Mouse (Mus musculus) thymus, adult 2 months (tissue): ENCODE measurements around the gene Olfr1393. TPM values are rescaled to one million over a fixed set of nuclear protein-coding genes. Genes with fewer than 3 reads are reported as not detected.

Source experiments
- DNase-seq: peaks from one replicate; pipeline ENCODE4 v3.0.0; 2021
- H3K27ac ChIP-seq: fragments of 200-500 bp; 2 replicates; pipeline ENCODE4 v1.5.1; 2012; ENCODE audit warnings: low read length, control low read depth; ENCODE audit not compliant: control insufficient read depth, insufficient read depth
- H3K27me3 ChIP-seq: fragments of 200-500 bp; 2 replicates; pipeline ENCODE4 v1.6.1; 2012; ENCODE audit warnings: mild to moderate bottlenecking, low read length, moderate library complexity, mixed read lengths; ENCODE audit not compliant: control insufficient read depth, insufficient read depth
- H3K36me3 ChIP-seq: fragments of 200-500 bp; 2 replicates; pipeline ENCODE4 v1.6.1; 2012; ENCODE audit warnings: mild to moderate bottlenecking, low read length, moderate library complexity; ENCODE audit not compliant: control insufficient read depth, insufficient read depth
- H3K4me1 ChIP-seq: fragments of 200-500 bp; replicated peaks from 2 replicates; pipeline ENCODE4 v1.6.1; 2012; ENCODE audit warnings: low read length; ENCODE audit not compliant: control insufficient read depth, insufficient read depth
- H3K4me3 ChIP-seq: fragments of 200-500 bp; 2 replicates; pipeline ENCODE4 v1.5.1; 2012; ENCODE audit warnings: mild to moderate bottlenecking, low read length, control low read depth, moderate library complexity; ENCODE audit not compliant: control insufficient read depth, insufficient read depth
- CTCF ChIP-seq: fragments of 200-500 bp; IDR thresholded peaks from 2 replicates; pipeline ENCODE4 v1.5.1; 2012; ENCODE audit warnings: mild to moderate bottlenecking, control low read depth, low read length, moderate library complexity, borderline replicate concordance; ENCODE audit not compliant: control insufficient read depth, poor library complexity, insufficient read depth; ENCODE audit errors: extremely low read depth
- POLR2A ChIP-seq: fragments of 200-500 bp; IDR thresholded peaks from 2 replicates; pipeline ENCODE4 v1.6.1; 2012; ENCODE audit warnings: mild to moderate bottlenecking, low read length, control low read depth, moderate library complexity; ENCODE audit not compliant: control insufficient read depth, poor library complexity, insufficient read depth; ENCODE audit errors: extremely low read depth
- WGBS: fragments of 180-500 bp; shearing (Covaris S2); methylation state at CpG from one replicate; pipeline ENCODE4 v1.1.7; 2018; 5-methylcytosine and 5-hydroxymethylcytosine counted together
- polyA plus RNA-seq: library from polyadenylated mRNA; depleted of rRNA; stranded (reverse); fragments of >200 nt; gene quantifications from 2 replicates; pipeline ENCODE4 v1.2.3, GENCODE M21; 2012

The Olfr1393 gene
- polyA plus RNA-seq, 1 experiment, result 0.40 TPM

- Histone ChIP-seq H3K27me3 (no peaks in the 10 kb centered on the region), H3K27ac (no peak overlapping the region), H3K36me3 (no peaks in the 10 kb centered on the region), H3K4me1 (peaks cover 13% of the 10 kb centered on the region), H3K4me3 (no peak overlapping the region)
- WGBS, result 5% methylated on average over 1 of the region's 1 CpGs
- DNase-seq, result no peak
- TF ChIP-seq CTCF (no peak), POLR2A (no peak)
Observed at GRCm38 (mm10) chr11:49241471-49241870, 36.6 kb upstream of the Olfr1393 start.

GRCm38 (mm10) chr11:49242944-49243626 lies 35.0 kb upstream of the Olfr1393 start:
- Histone ChIP-seq H3K27ac (peak overlapping the region; percentile 6; the same call in 1 of the 2 replicates), H3K4me1 (peaks cover 22% of the 10 kb centered on the region), H3K27me3 (no peaks in the 10 kb centered on the region), H3K4me3 (no peak overlapping the region), H3K36me3 (no peaks in the 10 kb centered on the region)
- 22% methylated on average over 11 of the region's 11 CpGs for WGBS
- no peak for TF ChIP-seq CTCF
- no peak for TF ChIP-seq POLR2A
- no peak for DNase-seq

- WGBS, result under 1% methylated on average over 57 of the region's 60 CpGs
- H3K4me1 ChIP-seq, result peaks cover 26% of the 10 kb centered on the region
- peak within 1 kb of the TSS; percentile 95 for H3K27ac ChIP-seq
- peak; percentile 93 for DNase-seq
- H3K4me3 ChIP-seq, result peak within 1 kb of the TSS; percentile 54
- TF ChIP-seq CTCF (peak; percentile 44; the same call in 1 of the 2 replicates), POLR2A (peak; percentile 51; the same call in 1 of the 2 replicates)
- no peaks in the 10 kb centered on the region for H3K36me3 ChIP-seq
- H3K27me3 ChIP-seq, result no peaks in the 10 kb centered on the region
Observed at GRCm38 (mm10) chr11:49243727-49244594, 34.1 kb upstream of the Olfr1393 start, which contains the start of gene Mgat1. Gene Mgat1 (plus strand): TSS chr11:49244191.

- no peak for TF ChIP-seq CTCF
- no peak for TF ChIP-seq POLR2A
- peaks cover 31% of the 10 kb centered on the region for H3K4me1 ChIP-seq
- H3K4me3 ChIP-seq, result peak overlapping the region; percentile 54
- DNase-seq, result no peak
- 3% methylated on average over 4 of the region's 4 CpGs for WGBS
- H3K27me3 ChIP-seq, result no peaks in the 10 kb centered on the region
- H3K36me3 ChIP-seq, result no peaks in the 10 kb centered on the region
- H3K27ac ChIP-seq, result peak overlapping the region; percentile 95
Observed at GRCm38 (mm10) chr11:49244595-49244930, 33.5 kb upstream of the Olfr1393 start.

GRCm38 (mm10) chr11:49245176-49245575 lies 32.9 kb upstream of the Olfr1393 start:
- H3K4me1 ChIP-seq, result peaks cover 32% of the 10 kb centered on the region

GRCm38 (mm10) chr11:49245634-49246415 lies 32.3 kb upstream of the Olfr1393 start:
- Histone ChIP-seq H3K4me1 (peaks cover 32% of the 10 kb centered on the region), H3K36me3 (no peaks in the 10 kb centered on the region), H3K27me3 (no peaks in the 10 kb centered on the region), H3K4me3 (no peak overlapping the region), H3K27ac (peak overlapping the region; percentile 29; the same call in 1 of the 2 replicates)
- WGBS, result 41% methylated on average over 12 of the region's 12 CpGs
- TF ChIP-seq CTCF, result no peak
- no peak for TF ChIP-seq POLR2A
- no peak for DNase-seq

More at GRCm38 (mm10) chr11:49245176-49245575, 32.9 kb upstream of the Olfr1393 start:
- no peaks in the 10 kb centered on the region for H3K27me3 ChIP-seq
- WGBS, result 42% methylated on average over 7 of the region's 7 CpGs
- DNase-seq, result peak; percentile 30
- peak overlapping the region; percentile 40; the same call in 1 of the 2 replicates for H3K27ac ChIP-seq
- H3K36me3 ChIP-seq, result no peaks in the 10 kb centered on the region
- no peak for TF ChIP-seq POLR2A
- TF ChIP-seq CTCF, result no peak
- no peak overlapping the region for H3K4me3 ChIP-seq
